Mouse (Mus musculus) CH12.LX (cell line): ENCODE data around the gene Psmc1. TPM values are rescaled to one million over a fixed set of nuclear protein-coding genes. Genes with fewer than 3 reads are reported as not detected.

Experiments used
- DNase-seq: peaks from one replicate; pipeline ENCODE4 v3.0.0-alpha.2; 2013; ENCODE audit errors: extremely low read depth
- H3K27ac ChIP-seq: 2 replicates; pipeline ENCODE4 v1.5.1; 2012; ENCODE audit warnings: low read depth, mild to moderate bottlenecking, control low read depth, moderate library complexity; ENCODE audit not compliant: insufficient read depth
- H3K27me3 ChIP-seq: replicated peaks from 2 replicates; pipeline ENCODE3; 2012; ENCODE audit warnings: inconsistent platforms
- H3K36me3 ChIP-seq, 2 experiments: replicated peaks in 1 of 2; 2 replicates each; pipeline versions ENCODE3 to v1.6.1; 2012; ENCODE audit warnings: inconsistent platforms in 1 of 2, low read length in 1 of 2, mild to moderate bottlenecking in 1 of 2, mixed read lengths in 1 of 2, moderate library complexity in 1 of 2; ENCODE audit not compliant: control insufficient read depth in 1 of 2, insufficient read depth in 1 of 2
- H3K4me1 ChIP-seq, 2 experiments: 2 replicates each; pipeline ENCODE4 v1.6.1; 2012; ENCODE audit warnings: inconsistent platforms in 1 of 2, moderate library complexity in 1 of 2; ENCODE audit not compliant: insufficient read depth in 2 of 2, control insufficient read depth in 1 of 2
- H3K4me2 ChIP-seq: 2 replicates; pipeline ENCODE4 v1.6.1; 2012; ENCODE audit warnings: low read depth, mild to moderate bottlenecking, control low read depth; ENCODE audit not compliant: poor library complexity, insufficient read depth, severe bottlenecking
- H3K4me3 ChIP-seq, 3 experiments: fragments of 150-350 bp in 1 of 3; sonication (generic) in 1 of 3; replicated peaks in 1 of 3; 2 replicates each; pipeline versions ENCODE3 to v1.5.1; 2011 to 2012; ENCODE audit warnings: low read depth in 2 of 3, low read length in 2 of 3, mild to moderate bottlenecking in 2 of 3, moderate library complexity in 2 of 3, control low read depth in 1 of 3, improper control_type of control experiment in 1 of 3, inconsistent platforms in 1 of 3, mixed read lengths in 1 of 3; ENCODE audit not compliant: poor library complexity in 1 of 3
- H3K79me2 ChIP-seq: replicated peaks from 2 replicates; pipeline ENCODE4 v1.6.1; 2012; ENCODE audit warnings: mild to moderate bottlenecking, moderate library complexity; ENCODE audit not compliant: control insufficient read depth, poor library complexity, insufficient read depth, severe bottlenecking; ENCODE audit errors: extremely low read depth
- H3K9ac ChIP-seq: 2 replicates; pipeline ENCODE4 v1.6.1; 2012; ENCODE audit warnings: low read depth, mild to moderate bottlenecking, control low read depth, moderate library complexity; ENCODE audit not compliant: insufficient read depth
- H3K9me3 ChIP-seq: replicated peaks from 2 replicates; pipeline ENCODE3; 2012; ENCODE audit warnings: low read length, inconsistent platforms, mixed read lengths
- CHD1 ChIP-seq: IDR thresholded peaks from 2 replicates; pipeline ENCODE4 v1.6.1; 2012; ENCODE audit warnings: low read depth, low read length, improper control_type of control experiment, inconsistent platforms
- GABPA ChIP-seq: IDR thresholded peaks from 2 replicates; pipeline ENCODE4 v1.6.1; 2012; ENCODE audit warnings: low read depth, low read length, improper control_type of control experiment, inconsistent platforms; ENCODE audit not compliant: insufficient replicate concordance
- JUN ChIP-seq: IDR thresholded peaks from 2 replicates; pipeline ENCODE4 v1.6.1; 2011; ENCODE audit warnings: low read depth, mild to moderate bottlenecking, low read length, improper control_type of control experiment, moderate library complexity; ENCODE audit not compliant: insufficient read depth
- JUND ChIP-seq: conservative IDR thresholded peaks from 2 replicates; pipeline ENCODE4 v1.6.1; 2011; ENCODE audit warnings: low read depth, low read length, improper control_type of control experiment
- KAT2A ChIP-seq: IDR thresholded peaks from 2 replicates; pipeline ENCODE4 v1.6.1; 2012; ENCODE audit warnings: low read length, improper control_type of control experiment, inconsistent platforms; ENCODE audit not compliant: insufficient replicate concordance
- MAFK ChIP-seq: IDR thresholded peaks from 2 replicates; pipeline ENCODE4 v1.6.1; 2011; ENCODE audit warnings: low read length, improper control_type of control experiment; ENCODE audit not compliant: insufficient replicate concordance
- MEF2A ChIP-seq: IDR thresholded peaks from 2 replicates; pipeline ENCODE4 v1.6.1; 2014; ENCODE audit warnings: low read depth, mild to moderate bottlenecking, inconsistent platforms, low read length, improper control_type of control experiment, borderline replicate concordance
- USF1 ChIP-seq: IDR thresholded peaks from 2 replicates; pipeline ENCODE4 v1.6.1; 2014; ENCODE audit warnings: low read depth, mild to moderate bottlenecking, inconsistent platforms, low read length, improper control_type of control experiment
- ZMIZ1 ChIP-seq: IDR thresholded peaks from 2 replicates; pipeline ENCODE4 v1.6.1; 2012; ENCODE audit warnings: low read depth, mild to moderate bottlenecking, inconsistent platforms, low read length, improper control_type of control experiment
- dilution Hi-C: fragments of 300-500 bp; cut with MboI; formaldehyde crosslinking; loops from 2 replicates; pipeline ENCODE4 v1.14.3; 2020; ENCODE audit warnings: low sequenced_read_pairs; ENCODE audit not compliant: extremely low pct_unique_long_range_greater_than_20kb, extremely low pct_ligation_motif_present
- in situ Hi-C: fragments of 300-500 bp; cut with MboI; formaldehyde crosslinking; loops from 3 replicates; pipeline ENCODE4 v1.14.3; 2019; ENCODE audit warnings: low sequenced_read_pairs, low pct_ligation_motif_present, low pct_unique_long_range_greater_than_20kb, mixed read lengths
- polyA plus RNA-seq: library from polyadenylated mRNA; unstranded; fragments of >175 nt; gene quantifications from 2 replicates; pipeline ENCODE4 v1.2.1, GENCODE M21; 2012; ENCODE audit warnings: low read depth; ENCODE audit not compliant: insufficient read length
- total RNA-seq, 2 experiments: library from RNA; depleted of rRNA; stranded (reverse); fragments of 300-350 nt in 1 of 2; fragments of >200 nt in 1 of 2; gene quantifications; 2 replicates each; pipeline ENCODE4 v1.2.3; 2012 to 2014

Gene Psmc1
- total and polyA plus RNA-seq, 3 experiments: 244 to 501 (median 278) TPM

DNA sequence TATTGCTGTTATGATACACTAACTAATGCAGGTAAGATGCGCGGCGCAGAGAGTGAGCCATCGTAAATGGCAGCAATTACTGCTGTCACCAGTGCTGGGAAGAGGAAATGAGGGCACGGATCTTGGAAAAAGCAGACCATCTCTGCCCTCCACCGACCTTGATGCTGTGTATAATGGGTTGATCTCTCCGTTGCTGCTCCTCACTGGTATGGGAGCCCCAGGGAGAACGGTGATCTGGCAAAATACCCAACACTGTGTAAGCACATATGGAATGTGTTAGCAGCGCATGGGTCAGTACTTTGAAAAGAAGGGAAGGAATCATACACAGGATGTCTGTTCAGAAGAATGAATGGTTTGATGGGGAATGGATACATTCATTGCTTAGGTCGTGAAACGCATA lies 16.9 kb upstream of the Psmc1 start:
- DNase-seq: no peak
- H3K79me2 ChIP-seq: no peaks in the 10 kb centered on the region
- H3K27me3 ChIP-seq: no peaks in the 10 kb centered on the region
- dilution Hi-C loops: no loop called here
- in situ Hi-C loops: no loop called here
- peaks cover 20 to 32% of the 10 kb centered on the region in 2 experiments for H3K4me1 ChIP-seq
- H3K4me3 ChIP-seq: no peak overlapping the region
- no peaks in the 10 kb centered on the region for H3K36me3 ChIP-seq
- H3K27ac ChIP-seq: no peak overlapping the region
- no peaks in the 10 kb centered on the region for H3K9me3 ChIP-seq
- no peak for TF ChIP-seq USF1
- H3K4me2 ChIP-seq: no peak overlapping the region
- no peak overlapping the region for H3K9ac ChIP-seq

DNA sequence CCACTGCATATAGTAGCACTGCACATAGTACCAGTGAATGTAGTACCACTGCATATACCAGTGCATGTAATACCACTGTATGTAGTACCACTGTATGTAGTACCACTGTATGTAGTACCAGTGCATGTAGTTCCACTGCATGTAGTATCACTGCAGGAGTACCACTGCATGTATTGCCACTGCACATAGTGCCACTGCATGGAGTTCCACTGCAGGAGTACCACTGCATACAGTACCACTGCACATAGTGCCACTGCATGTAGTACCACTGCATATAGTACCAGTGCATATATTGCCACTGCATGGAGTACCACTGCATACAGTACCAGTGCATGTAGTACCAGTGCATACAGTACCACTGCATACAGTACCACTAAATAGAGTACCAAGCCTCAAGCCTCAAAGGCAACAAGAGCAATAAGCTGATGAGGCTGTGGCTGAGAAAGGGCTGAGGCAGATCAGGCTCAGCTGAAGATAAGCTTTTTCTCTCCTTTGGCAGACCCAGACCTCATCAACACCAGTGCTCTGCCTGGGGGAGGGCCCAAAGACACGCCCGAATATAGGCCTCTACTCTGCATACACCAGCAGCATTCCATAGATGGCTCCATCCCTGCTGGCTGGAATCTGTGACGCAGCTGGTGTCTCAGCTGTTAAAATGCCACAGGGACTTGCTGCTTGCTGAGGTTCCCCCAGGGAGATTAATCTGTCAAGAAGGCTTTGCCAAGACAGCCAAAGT lies 9.8 kb upstream of the Psmc1 start:
- dilution Hi-C loops: no loop called here
- H3K27ac ChIP-seq: no peak overlapping the region
- peaks cover 13 to 23% of the 10 kb centered on the region in 2 experiments for H3K4me1 ChIP-seq
- no peak overlapping the region for H3K4me2 ChIP-seq
- no peaks in the 10 kb centered on the region for H3K9me3 ChIP-seq
- TF ChIP-seq KAT2A: no peak
- no peak for TF ChIP-seq CHD1
- no peak for TF ChIP-seq MEF2A
- TF ChIP-seq, all 38 proteins: peak for 0
- no peaks in the 10 kb centered on the region for H3K36me3 ChIP-seq
- in situ Hi-C loops: loop anchor here (5.0 to 25.0 kb wide), 3 partner anchors 128 to 1013 kb away; no protein-coding TSS in a partner anchor
- H3K79me2 ChIP-seq: no peaks in the 10 kb centered on the region
- no peak overlapping the region for H3K4me3 ChIP-seq
- no peaks in the 10 kb centered on the region for H3K27me3 ChIP-seq
- no peak for DNase-seq
- no peak overlapping the region for H3K9ac ChIP-seq

DNA sequence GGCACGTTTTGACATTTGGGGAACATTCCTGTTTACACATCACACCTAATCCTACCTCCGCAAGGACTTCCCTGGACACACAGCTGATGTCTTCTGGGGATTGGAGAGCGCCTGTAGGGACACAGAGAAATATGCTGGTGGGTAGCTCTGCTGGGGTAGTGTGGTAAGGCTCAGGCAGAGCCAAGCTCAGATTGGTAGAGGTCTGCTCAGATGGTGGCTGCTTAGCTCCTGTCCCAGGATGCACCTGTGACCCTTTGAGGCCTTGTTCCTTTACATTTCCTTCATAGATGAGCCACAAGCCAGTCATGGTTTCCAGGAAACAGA lies 9.3 kb upstream of the Psmc1 start:
- Histone ChIP-seq H3K27me3 (no peaks in the 10 kb centered on the region), H3K4me2 (no peak overlapping the region), H3K27ac (no peak overlapping the region), H3K36me3 (no peaks in the 10 kb centered on the region), H3K9ac (no peak overlapping the region), H3K79me2 (no peaks in the 10 kb centered on the region), H3K9me3 (no peaks in the 10 kb centered on the region), H3K4me1 (peaks cover 13 to 23% of the 10 kb centered on the region in 2 experiments), H3K4me3 (no peak overlapping the region)
- in situ Hi-C loops: loop anchor here (5.0 to 25.0 kb wide), 3 partner anchors 128 to 1013 kb away; no protein-coding TSS in a partner anchor
- TF ChIP-seq MAFK: no peak
- no peak for TF ChIP-seq JUN
- TF ChIP-seq JUND: no peak
- no peak for TF ChIP-seq GABPA
- no peak for TF ChIP-seq ZMIZ1
- dilution Hi-C loops: no loop called here
- no peak for DNase-seq
